Mouse (Mus musculus) limb, embryonic 12.5 days (tissue): Measurements from ENCODE around the gene Kcnn1. TPM values are rescaled to one million over a fixed set of nuclear protein-coding genes. Genes with fewer than 3 reads are reported as not detected.

Experiments used
- ATAC-seq: fragments of 200-750 bp; cut with Nextera tagmentation; 2 replicates; pipeline ENCODE4 v1.8.0; 2017; ENCODE audit warnings: low read depth, moderate TSS enrichment; ENCODE audit not compliant: insufficient number of reproducible peaks, insufficient read depth, low FRiP score, low TSS enrichment
- H3K27ac ChIP-seq: fragments of 300-500 bp; sonication (generic); 2 replicates; pipeline ENCODE4 v1.5.1; 2016; ENCODE audit warnings: mild to moderate bottlenecking, moderate library complexity
- H3K27me3 ChIP-seq: fragments of 300-500 bp; sonication (generic); 2 replicates; pipeline ENCODE4 v1.6.1; 2016; ENCODE audit warnings: mild to moderate bottlenecking, moderate library complexity
- H3K36me3 ChIP-seq: fragments of 300-500 bp; sonication (generic); 2 replicates; pipeline ENCODE4 v1.6.1; 2016; ENCODE audit warnings: mild to moderate bottlenecking, moderate library complexity
- H3K4me1 ChIP-seq: fragments of 300-500 bp; sonication (generic); replicated peaks from 2 replicates; pipeline ENCODE4 v1.6.1; 2016
- H3K4me2 ChIP-seq: fragments of 300-500 bp; sonication (generic); 2 replicates; pipeline ENCODE4 v1.6.1; 2016; ENCODE audit warnings: mild to moderate bottlenecking, moderate library complexity
- H3K4me3 ChIP-seq: fragments of 300-500 bp; sonication (generic); replicated peaks from 2 replicates; pipeline ENCODE4 v1.5.1; 2016; ENCODE audit warnings: mild to moderate bottlenecking
- H3K9ac ChIP-seq: fragments of 300-500 bp; sonication (generic); replicated peaks from 2 replicates; pipeline ENCODE4 v1.6.1; 2016; ENCODE audit warnings: mild to moderate bottlenecking, moderate library complexity
- H3K9me3 ChIP-seq: fragments of 300-500 bp; sonication (generic); 2 replicates; pipeline ENCODE4 v1.6.1; 2016; ENCODE audit warnings: mild to moderate bottlenecking, moderate library complexity
- WGBS: fragments of 180-500 bp; shearing (Covaris S2); methylation state at CpG from one replicate; pipeline ENCODE4 v1.1.7; 2016; 5-methylcytosine and 5-hydroxymethylcytosine counted together
- polyA plus RNA-seq: library from polyadenylated mRNA; unstranded; fragments of >200 nt; fragmentation: Nextera tagmentation; extraction: Ambion mirVana; gene quantifications from 2 replicates; pipeline ENCODE4 v1.2.1, GENCODE M21; 2016

Kcnn1 gene
- polyA plus RNA-seq, 1 experiment from 2014 or later = 6.0 TPM

DNA sequence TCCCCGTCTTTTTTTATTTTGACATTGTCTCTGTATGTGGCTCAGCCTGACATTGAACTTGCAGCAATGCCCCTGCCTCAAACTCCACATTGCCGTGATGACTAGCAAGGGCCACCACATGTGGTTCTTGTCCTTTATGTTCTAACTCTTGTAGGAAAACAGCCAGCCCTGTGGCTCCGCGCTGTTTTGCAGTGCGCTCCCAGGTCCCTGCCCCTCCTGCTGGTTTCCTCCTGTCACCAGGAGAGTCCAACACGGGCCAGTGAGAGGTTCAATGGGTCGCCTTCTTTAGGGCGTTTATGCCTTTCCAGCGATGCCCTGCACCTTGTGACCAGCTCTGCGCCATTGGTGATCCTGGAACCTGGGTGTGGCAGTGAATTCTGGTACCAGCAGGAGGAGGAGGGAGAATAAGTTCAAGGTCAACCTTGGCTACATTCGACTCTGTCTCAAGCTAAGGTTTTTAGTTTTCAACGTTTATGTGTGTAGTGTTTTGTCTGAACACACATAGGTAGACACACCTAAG is 3.0 kb upstream of the Kcnn1 start:
- H3K27ac ChIP-seq = peak overlapping the region; percentile 90
- peaks cover 34% of the 10 kb centered on the region for H3K27me3 ChIP-seq
- H3K36me3 ChIP-seq = peaks cover 10% of the 10 kb centered on the region; the same call in 1 of the 2 replicates
- no peak; the same call in 1 of the 2 replicates for ATAC-seq
- H3K9me3 ChIP-seq = no peaks in the 10 kb centered on the region
- 9% methylated on average over 12 of the region's 12 CpGs for WGBS
- H3K4me3 ChIP-seq = peak overlapping the region; percentile 55
- peak overlapping the region; percentile 96 for H3K4me2 ChIP-seq
- peak overlapping the region; percentile 45; the same call in 1 of the 2 replicates for H3K9ac ChIP-seq
- peaks cover 57% of the 10 kb centered on the region for H3K4me1 ChIP-seq

GRCm38 (mm10) chr8:70865350-70866000 is 2.4 kb upstream of the Kcnn1 start:
- ATAC-seq = peak; percentile 80
- Histone ChIP-seq H3K4me2 (peak overlapping the region; percentile 96), H3K27ac (peak overlapping the region; percentile 90), H3K36me3 (peaks cover 10% of the 10 kb centered on the region; the same call in 1 of the 2 replicates), H3K4me1 (peaks cover 57% of the 10 kb centered on the region), H3K9me3 (no peaks in the 10 kb centered on the region), H3K4me3 (peak overlapping the region; percentile 55), H3K27me3 (peaks cover 34% of the 10 kb centered on the region), H3K9ac (peak overlapping the region; percentile 71)
- WGBS = under 1% methylated on average over 45 of the region's 46 CpGs

GRCm38 (mm10) chr8:70864712-70865221 is 1.7 kb upstream of the Kcnn1 start:
- peak; percentile 11 for ATAC-seq
- Histone ChIP-seq H3K27ac (peak overlapping the region; percentile 84), H3K36me3 (peaks cover 10% of the 10 kb centered on the region; the same call in 1 of the 2 replicates), H3K4me3 (peak overlapping the region; percentile 55), H3K4me1 (peaks cover 57% of the 10 kb centered on the region), H3K27me3 (peaks cover 34% of the 10 kb centered on the region), H3K9ac (peak overlapping the region; percentile 71), H3K4me2 (peak overlapping the region; percentile 96), H3K9me3 (no peaks in the 10 kb centered on the region)
- WGBS = 3% methylated on average over 24 of the region's 24 CpGs

DNA sequence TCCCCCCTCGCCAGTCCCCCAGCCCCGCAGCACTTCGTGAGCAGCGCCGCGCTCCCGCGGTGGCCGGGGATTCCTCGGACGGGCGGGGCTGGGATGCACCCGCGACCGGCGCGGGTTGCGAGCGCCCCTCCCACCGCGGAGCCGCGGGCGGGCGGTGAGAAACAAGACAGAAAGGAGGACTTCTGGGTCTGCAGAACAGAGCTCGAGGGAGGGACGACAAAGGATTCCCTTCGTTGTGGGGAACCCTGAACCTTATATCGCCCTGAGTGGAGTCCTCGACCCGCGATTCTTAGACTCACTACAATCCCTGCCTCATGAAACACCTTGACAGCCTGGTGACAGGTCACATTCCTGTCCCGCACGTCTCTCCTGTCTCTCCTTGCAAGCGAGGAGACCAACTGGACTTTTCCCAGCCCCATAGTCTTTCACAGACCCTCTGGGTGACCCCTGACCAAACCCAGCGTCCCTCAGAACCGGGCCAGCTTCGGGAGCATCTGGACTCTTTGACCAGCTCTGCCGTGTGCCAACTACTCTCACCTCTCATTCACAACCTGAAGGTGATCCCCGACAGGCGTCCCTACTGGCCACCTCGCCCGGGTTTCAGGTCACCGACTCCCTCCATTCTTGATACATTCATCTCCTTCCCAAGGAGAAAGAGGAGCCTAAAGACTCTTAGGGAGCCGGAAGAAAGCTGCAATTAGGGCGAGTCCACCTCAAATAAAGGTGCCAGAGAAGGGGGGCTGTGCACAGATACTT is 1.1 kb upstream of the Kcnn1 start:
- no peaks in the 10 kb centered on the region for H3K9me3 ChIP-seq
- ATAC-seq = no peak
- H3K27ac ChIP-seq = peak overlapping the region; percentile 84
- H3K4me3 ChIP-seq = peak overlapping the region; percentile 55
- 1% methylated on average over 46 of the region's 46 CpGs for WGBS
- H3K4me1 ChIP-seq = peaks cover 54% of the 10 kb centered on the region
- peak overlapping the region; percentile 71 for H3K9ac ChIP-seq
- H3K27me3 ChIP-seq = peaks cover 34% of the 10 kb centered on the region
- H3K4me2 ChIP-seq = peak overlapping the region; percentile 96
- peaks cover 10% of the 10 kb centered on the region; the same call in 1 of the 2 replicates for H3K36me3 ChIP-seq

- H3K36me3 ChIP-seq = peaks cover 2% of the 10 kb centered on the region; the same call in 1 of the 2 replicates
- 0 out of 2 replicates have a peak overlapping the region, but pooled peaks have one; percentile 27 for H3K9ac ChIP-seq
- H3K27me3 ChIP-seq = peaks cover 14% of the 10 kb centered on the region
- H3K27ac ChIP-seq = 0 out of 2 replicates have a peak overlapping the region, but pooled peaks have one; percentile 25
- H3K4me2 ChIP-seq = peak overlapping the region; percentile 88; the same call in 1 of the 2 replicates
- no peak for ATAC-seq
- 0 out of 2 replicates have a peak overlapping the region, but pooled peaks have one; percentile 2 for H3K4me3 ChIP-seq
- H3K9me3 ChIP-seq = no peaks in the 10 kb centered on the region
- H3K4me1 ChIP-seq = peaks cover 38% of the 10 kb centered on the region
- 11% methylated on average over 4 of the region's 4 CpGs for WGBS
Observed at GRCm38 (mm10) chr8:70857516-70857915, 5.5 kb downstream of the Kcnn1 start.

GRCm38 (mm10) chr8:70856541-70857197 is 6.4 kb downstream of the Kcnn1 start:
- Histone ChIP-seq H3K4me2 (peak overlapping the region; percentile 88), H3K36me3 (peaks cover 5% of the 10 kb centered on the region; the same call in 1 of the 2 replicates), H3K4me1 (peaks cover 41% of the 10 kb centered on the region), H3K27ac (no peak overlapping the region), H3K27me3 (peaks cover 6% of the 10 kb centered on the region), H3K4me3 (peak overlapping the region; percentile 53), H3K9me3 (no peaks in the 10 kb centered on the region), H3K9ac (peak overlapping the region; percentile 60)
- peak; percentile 66; the same call in 1 of the 2 replicates for ATAC-seq
- WGBS = 7% methylated on average over 33 of the region's 33 CpGs

GRCm38 (mm10) chr8:70856028-70856427 is 7.0 kb downstream of the Kcnn1 start:
- WGBS = 67% methylated on average over 5 of the region's 5 CpGs
- Histone ChIP-seq H3K4me1 (peaks cover 45% of the 10 kb centered on the region), H3K36me3 (peaks cover 5% of the 10 kb centered on the region; the same call in 1 of the 2 replicates), H3K9me3 (no peaks in the 10 kb centered on the region), H3K4me2 (peak overlapping the region; percentile 88; the same call in 1 of the 2 replicates), H3K27ac (no peak overlapping the region), H3K27me3 (no peaks in the 10 kb centered on the region; the same call in 1 of the 2 replicates), H3K9ac (no peak overlapping the region), H3K4me3 (peak overlapping the region; percentile 53; the same call in 1 of the 2 replicates)
- no peak for ATAC-seq

DNA sequence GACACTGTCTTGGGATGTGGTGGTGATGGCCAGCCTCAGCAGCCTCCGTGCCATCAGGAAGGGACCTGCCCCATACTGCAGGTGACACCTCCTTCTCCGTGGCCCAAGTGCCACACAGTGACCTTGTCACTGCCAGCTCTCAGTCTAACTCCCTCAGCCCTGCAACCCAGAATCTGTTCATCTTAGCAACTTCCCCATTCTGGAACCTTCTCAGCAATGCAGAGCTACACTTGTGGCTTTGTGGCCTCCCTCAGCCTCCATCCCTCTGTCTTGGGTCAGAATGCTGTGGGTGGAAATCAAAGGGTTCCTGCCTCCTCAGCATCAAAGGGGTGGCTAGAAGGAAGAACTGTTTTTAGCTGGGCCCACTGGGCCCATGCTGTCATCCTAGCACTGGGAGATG is 9.2 kb downstream of the Kcnn1 start:
- H3K4me1 ChIP-seq = peaks cover 42% of the 10 kb centered on the region
- no peak overlapping the region for H3K4me2 ChIP-seq
- H3K9ac ChIP-seq = no peak overlapping the region

DNA sequence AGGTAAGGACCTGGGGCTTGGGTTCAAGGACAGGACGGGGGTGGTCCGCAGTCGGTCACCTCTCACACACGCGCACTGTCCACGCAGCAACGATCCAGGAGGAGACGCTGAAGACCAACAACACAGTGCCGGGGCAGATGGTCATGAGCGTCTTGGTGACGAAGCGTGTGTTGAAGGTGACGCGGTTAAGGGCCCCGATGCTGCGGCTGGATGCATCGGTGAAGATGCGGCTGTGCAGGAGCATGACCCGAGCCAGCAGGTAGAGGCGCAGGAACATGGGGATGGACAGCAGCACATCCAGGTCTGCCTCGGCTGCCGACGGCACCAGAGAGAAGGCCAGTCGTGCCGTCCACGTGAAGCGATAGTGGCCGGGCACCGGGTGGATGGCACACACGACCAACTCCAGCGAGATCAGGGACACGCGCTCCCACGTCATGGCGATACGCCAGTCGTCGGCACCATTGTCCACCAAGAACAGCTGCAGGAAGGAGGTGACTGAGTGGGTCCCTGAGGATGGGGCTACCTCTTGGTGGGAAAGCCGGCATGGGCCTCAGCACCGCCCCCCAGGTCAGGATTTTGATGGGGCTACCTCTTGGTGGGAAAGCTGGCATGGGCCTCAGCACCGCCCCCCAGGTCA is 10.3 kb downstream of the Kcnn1 start:
- no peak for ATAC-seq
- no peak overlapping the region for H3K27ac ChIP-seq
- WGBS = 92% methylated on average over 41 of the region's 41 CpGs

More for the DNA sequence above, 9.2 kb downstream of the Kcnn1 start:
- H3K36me3 ChIP-seq = peaks cover 5% of the 10 kb centered on the region; the same call in 1 of the 2 replicates
- no peak overlapping the region for H3K27ac ChIP-seq
- no peaks in the 10 kb centered on the region for H3K9me3 ChIP-seq
- no peak for ATAC-seq
- peaks cover under 1% of the 10 kb centered on the region; the same call in 1 of the 2 replicates for H3K27me3 ChIP-seq
- WGBS = 80% methylated on average over 2 of the region's 2 CpGs
- H3K4me3 ChIP-seq = no peak overlapping the region

GRCm38 (mm10) chr8:70851837-70852236 is 11.2 kb downstream of the Kcnn1 start:
- 0 out of 2 replicates have a peak, but pooled peaks have one; percentile 7 for ATAC-seq
- Histone ChIP-seq H3K36me3 (peaks cover 5% of the 10 kb centered on the region; the same call in 1 of the 2 replicates), H3K4me2 (no peak overlapping the region), H3K4me3 (no peak overlapping the region), H3K9ac (peak overlapping the region; percentile 42), H3K27me3 (peaks cover 8% of the 10 kb centered on the region), H3K27ac (peak overlapping the region; percentile 54), H3K9me3 (no peaks in the 10 kb centered on the region), H3K4me1 (peaks cover 22% of the 10 kb centered on the region)
- 41% methylated on average over 6 of the region's 6 CpGs for WGBS

More for the DNA sequence above, 10.3 kb downstream of the Kcnn1 start:
- H3K4me3 ChIP-seq = no peak overlapping the region
- H3K9ac ChIP-seq = peak overlapping the region; percentile 23; the same call in 1 of the 2 replicates
- no peak overlapping the region for H3K4me2 ChIP-seq
- H3K4me1 ChIP-seq = peaks cover 31% of the 10 kb centered on the region
- H3K27me3 ChIP-seq = peaks cover 6% of the 10 kb centered on the region; the same call in 1 of the 2 replicates
- H3K36me3 ChIP-seq = peaks cover 5% of the 10 kb centered on the region; the same call in 1 of the 2 replicates
- H3K9me3 ChIP-seq = no peaks in the 10 kb centered on the region
